Mouse (Mus musculus): Measurements from ENCODE around the gene Srr.

The Srr gene

GRCm38 (mm10) chr11:74925577-74926387 lies at the start of gene Srr, which contains the start of gene Smg6:
Gene Srr, minus strand, starts transcription at chr11:74925948.
Gene Smg6, plus strand, starts transcription at chr11:74925823.
- DNase-seq: peak; percentile 99

GRCm38 (mm10) chr11:74974615-74975014 lies 48.9 kb upstream of the Srr start:
- no peak for DNase-seq

GRCm38 (mm10) chr11:74973290-74974157 lies 47.8 kb upstream of the Srr start:
- DNase-seq: no peak

- no peak for DNase-seq
These were observed 39.8 kb upstream of the Srr start for GRCm38 (mm10) chr11:74965516-74965915.

- DNase-seq: no peak
These were observed 37.2 kb upstream of the Srr start for GRCm38 (mm10) chr11:74962846-74963407.

- no peak for DNase-seq
These were observed 36.2 kb upstream of the Srr start for GRCm38 (mm10) chr11:74961953-74962352.

- DNase-seq: no peak
These were observed 34.3 kb upstream of the Srr start for GRCm38 (mm10) chr11:74960031-74960551.

GRCm38 (mm10) chr11:74959501-74959900 lies 33.8 kb upstream of the Srr start:
- no peak for DNase-seq

- no peak for DNase-seq
These were observed 31.9 kb upstream of the Srr start for GRCm38 (mm10) chr11:74957600-74957999.

- DNase-seq: no peak
These were observed 30.3 kb upstream of the Srr start for GRCm38 (mm10) chr11:74956006-74956405.

- no peak for DNase-seq
These were observed 29.2 kb upstream of the Srr start for GRCm38 (mm10) chr11:74954901-74955300.

GRCm38 (mm10) chr11:74946348-74946747 lies 20.6 kb upstream of the Srr start:
- peak; percentile 63 for DNase-seq

- no peak for DNase-seq
These were observed 4.6 kb upstream of the Srr start for GRCm38 (mm10) chr11:74930391-74930790.

- no peak for DNase-seq
These were observed 3.4 kb upstream of the Srr start for GRCm38 (mm10) chr11:74929111-74929510.

- no peak for DNase-seq
These were observed 1.5 kb upstream of the Srr start for GRCm38 (mm10) chr11:74927236-74927725.

- no peak for DNase-seq
These were observed 749 bp upstream of the Srr start for GRCm38 (mm10) chr11:74926388-74927005.

GRCm38 (mm10) chr11:74924149-74924548 lies 1.6 kb downstream of the Srr start:
- peak; percentile 26 for DNase-seq

- no peak for DNase-seq
These were observed 6.5 kb downstream of the Srr start for GRCm38 (mm10) chr11:74919249-74919648.

GRCm38 (mm10) chr11:74912492-74912891 lies 13.3 kb downstream of the Srr start:
- DNase-seq: no peak

GRCm38 (mm10) chr11:74909978-74910377 lies 15.8 kb downstream of the Srr start:
- DNase-seq: no peak

- no peak for DNase-seq
These were observed 16.9 kb downstream of the Srr start for GRCm38 (mm10) chr11:74908618-74909399.

- DNase-seq: no peak
These were observed 17.9 kb downstream of the Srr start for GRCm38 (mm10) chr11:74907850-74908249.
